Mouse (Mus musculus): ENCODE data around the gene Zfp534.
"Not testable (repeated sequence)": the region's sequence is repeated elsewhere in the genome, so short reads cannot be mapped to it uniquely, and the experiment has no call there.

The Zfp534 gene

GRCm38 (mm10) chr4:147702453-147702852 is at the start of gene Zfp534:
Zfp534 (minus strand) TSS chr4:147702553.
- DNase-seq (ENCODE audit: low read depth, low spot score), result not testable (repeated sequence)

GRCm38 (mm10) chr4:147746255-147746654 is 43.9 kb upstream of the Zfp534 start:
- not testable (repeated sequence) for DNase-seq (ENCODE audit: low read depth, low spot score)

GRCm38 (mm10) chr4:147738636-147739369 is 36.5 kb upstream of the Zfp534 start:
- DNase-seq (ENCODE audit: low read depth, low spot score), result peak; percentile 24

- not testable (repeated sequence) for DNase-seq (ENCODE audit: low read depth, low spot score)
These were observed 47.1 kb downstream of the Zfp534 start for GRCm38 (mm10) chr4:147655245-147655644.

- DNase-seq (ENCODE audit: low read depth, low spot score), result not testable (repeated sequence)
These were observed 54.9 kb downstream of the Zfp534 start for GRCm38 (mm10) chr4:147647407-147647806.

- DNase-seq (ENCODE audit: low read depth, low spot score), result not testable (repeated sequence)
These were observed 59.9 kb downstream of the Zfp534 start, which contains the start of gene Zfp979 for GRCm38 (mm10) chr4:147642413-147642812. Zfp979 (minus strand) TSS chr4:147642513.

- not testable (repeated sequence) for DNase-seq (ENCODE audit: low read depth, low spot score)
These were observed 60.4 kb downstream of the Zfp534 start for GRCm38 (mm10) chr4:147641932-147642331.

GRCm38 (mm10) chr4:147633818-147634262 is 68.5 kb downstream of the Zfp534 start:
- not testable (repeated sequence) for DNase-seq (ENCODE audit: low read depth, low spot score)
